Mouse (Mus musculus) myocyte (in vitro differentiated cells): ENCODE results near the gene Coro1c.

Source experiments
- E2F4 ChIP-seq: IDR thresholded peaks from one replicate; pipeline ENCODE4 v1.6.1; 2011; ENCODE audit warnings: mild to moderate bottlenecking, control low read depth, moderate library complexity; ENCODE audit not compliant: insufficient read depth
- MAX ChIP-seq: IDR thresholded peaks from one replicate; pipeline ENCODE4 v1.6.1; 2011; ENCODE audit warnings: low read depth, mild to moderate bottlenecking, control low read depth
- MYOG ChIP-seq, 3 experiments: IDR thresholded peaks; one replicate each; pipeline ENCODE4 v1.6.1; 2011; ENCODE audit warnings: control low read depth in 2 of 3, low read depth in 2 of 3, mild to moderate bottlenecking in 2 of 3; ENCODE audit not compliant: insufficient read length in 2 of 3, control insufficient read depth in 1 of 3, insufficient read depth in 1 of 3
- POLR2A ChIP-seq: IDR thresholded peaks from one replicate; pipeline ENCODE4 v1.6.1; 2011; ENCODE audit warnings: low read depth, mild to moderate bottlenecking, control low read depth, moderate library complexity; ENCODE audit not compliant: insufficient read length
- POLR2AphosphoS2 ChIP-seq: IDR thresholded peaks from one replicate; pipeline ENCODE4 v1.6.1; 2011; ENCODE audit warnings: low read depth, control low read depth; ENCODE audit not compliant: insufficient read length
- TCF12 ChIP-seq: IDR thresholded peaks from one replicate; pipeline ENCODE4 v1.6.1; 2011; ENCODE audit warnings: mild to moderate bottlenecking, control low read depth; ENCODE audit not compliant: poor library complexity, insufficient read depth, severe bottlenecking
- USF1 ChIP-seq: IDR thresholded peaks from one replicate; pipeline ENCODE4 v1.6.1; 2011; ENCODE audit warnings: low read depth, mild to moderate bottlenecking, control low read depth, moderate library complexity

- TF ChIP-seq TCF12 = no peak
- peak; percentile 77 for TF ChIP-seq POLR2A
- no peak for TF ChIP-seq MYOG (IDR thresholded peaks at IDR 0.05; ENCODE audit: control insufficient read depth in 1 of 3, insufficient read depth in 1 of 3, insufficient read length in 2 of 3, low read depth in 2 of 3)
- TF ChIP-seq MAX = no peak
- TF ChIP-seq E2F4 = no peak
- TF ChIP-seq POLR2AphosphoS2 = peak; percentile 84
- no peak for TF ChIP-seq USF1
These were observed at the start of gene Coro1c for GRCm38 (mm10) chr5:113908592-113909441.
